Mouse (Mus musculus): ENCODE results near the gene Pycard.
"Not testable (repeated sequence)": the region's sequence is repeated elsewhere in the genome, so short reads cannot be mapped to it uniquely, and the experiment has no call there.

The Pycard gene

DNA sequence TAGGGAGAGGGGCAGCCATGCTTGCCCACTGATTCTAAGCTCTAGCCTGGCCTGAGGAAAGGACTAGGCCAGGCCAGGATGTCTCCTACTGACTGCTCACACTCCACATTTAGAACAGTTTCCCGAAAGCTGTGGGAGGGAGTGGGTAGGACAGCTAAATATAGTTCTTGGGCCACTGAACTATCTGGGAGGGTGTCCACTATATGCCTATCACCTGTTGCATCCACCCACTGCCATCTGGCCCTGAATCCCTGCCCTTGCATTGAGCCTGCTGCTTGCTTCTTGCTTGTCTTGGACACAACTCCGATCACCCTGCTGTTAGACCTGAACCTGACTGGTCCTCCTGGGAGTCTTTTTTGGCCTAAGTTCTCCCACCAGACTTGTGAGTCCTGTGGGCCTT is 10.0 kb upstream of the Pycard start, which contains the start of gene Trim72:
Trim72 (plus strand) TSS at position 262 of the 400 bp plus-strand sequence.
- peak in 1 of 2 experiments; percentile 46 for DNase-seq (ENCODE audit: low spot score in 2 of 2)

DNA sequence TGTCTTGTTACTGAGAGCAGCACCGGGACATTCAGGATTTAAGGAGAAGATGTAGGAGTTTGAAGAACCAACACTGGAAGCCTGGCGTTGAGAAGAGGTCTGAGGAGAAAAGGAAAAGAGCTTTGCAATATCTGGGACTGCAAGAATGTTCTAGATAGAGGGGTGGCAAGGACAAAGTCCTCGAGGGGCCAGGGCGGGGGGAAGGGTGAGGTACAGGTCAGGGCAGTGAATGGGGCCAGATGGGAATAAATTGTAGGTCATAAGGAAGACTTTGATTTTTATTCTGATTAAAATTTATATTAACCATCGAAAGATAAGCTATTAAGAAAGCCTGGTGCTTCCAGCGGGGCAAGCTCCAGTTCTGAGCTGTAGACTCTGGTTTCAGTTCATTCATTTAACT is 9.4 kb upstream of the Pycard start:
- no peak for DNase-seq (ENCODE audit: low spot score in 2 of 2)

GRCm38 (mm10) chr7:128000068-128000950 is 6.6 kb upstream of the Pycard start:
- DNase-seq (ENCODE audit: low spot score in 2 of 2) = no peak

DNA sequence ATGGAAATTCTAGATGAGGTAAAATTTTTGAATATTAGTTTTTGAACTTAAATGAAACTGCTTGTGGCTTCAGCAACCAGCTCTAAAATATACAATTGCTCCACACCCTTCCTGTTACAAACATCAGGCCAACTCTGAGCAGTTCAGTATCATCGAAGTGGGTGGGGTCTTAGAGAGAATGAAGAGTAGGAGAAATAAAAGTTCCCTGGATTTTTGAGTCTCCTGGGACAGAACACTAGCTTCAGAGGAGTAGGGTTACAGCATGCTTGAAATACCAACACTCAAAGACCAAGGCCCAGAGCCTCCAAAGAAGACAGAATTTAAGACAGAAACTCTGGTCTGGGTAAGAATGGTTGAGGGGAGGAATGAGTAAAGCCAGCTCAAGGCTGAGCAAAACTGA is 5.8 kb upstream of the Pycard start:
- no peak for DNase-seq (ENCODE audit: low spot score in 2 of 2)

GRCm38 (mm10) chr7:127992488-127993340 is 953 bp downstream of the Pycard start:
- DNase-seq (ENCODE audit: low spot score in 2 of 2) = peak in 1 of 2 experiments; percentile 28

DNA sequence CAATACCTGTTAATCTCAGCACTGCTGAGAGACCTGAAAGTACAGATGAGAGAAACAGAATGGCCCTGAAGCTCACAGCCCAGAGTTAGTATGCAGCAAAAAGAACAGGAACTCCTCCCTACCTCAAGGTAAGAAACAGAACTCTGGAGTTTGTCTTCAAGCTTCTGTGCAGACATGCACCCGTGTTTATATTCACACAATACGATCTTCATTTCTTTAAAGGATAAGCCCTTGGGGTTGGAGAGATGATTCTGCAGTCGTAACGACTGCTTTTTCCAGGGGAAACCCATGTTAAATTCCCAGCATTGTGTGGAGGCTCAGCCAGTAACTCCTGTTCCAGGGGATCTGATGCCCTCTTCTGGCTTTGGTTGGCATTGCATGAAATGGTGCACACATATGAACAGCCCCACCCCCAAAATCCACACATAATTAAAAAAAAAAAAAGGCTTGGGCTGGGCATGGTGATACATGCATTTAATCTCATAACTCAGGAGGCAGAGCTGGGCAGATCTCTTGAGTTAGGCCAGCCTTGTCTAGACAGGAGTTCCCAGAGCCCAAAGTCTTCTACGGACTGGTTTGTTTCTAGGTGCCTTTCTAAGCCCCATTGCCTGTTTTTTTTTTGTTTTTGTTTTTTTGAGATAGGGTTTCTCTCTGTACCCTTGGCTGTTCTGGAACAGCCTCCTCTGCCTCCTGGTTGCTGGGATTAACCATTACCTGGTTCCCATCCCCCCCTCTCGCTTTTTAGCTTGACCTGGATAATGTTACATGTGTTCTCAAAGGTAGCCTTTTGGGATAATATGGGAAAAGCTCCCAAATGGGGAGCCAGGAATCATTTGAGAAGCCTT is 1.8 kb downstream of the Pycard start:
- peak; percentile 73 to 81 for DNase-seq (ENCODE audit: low spot score in 2 of 2)

DNA sequence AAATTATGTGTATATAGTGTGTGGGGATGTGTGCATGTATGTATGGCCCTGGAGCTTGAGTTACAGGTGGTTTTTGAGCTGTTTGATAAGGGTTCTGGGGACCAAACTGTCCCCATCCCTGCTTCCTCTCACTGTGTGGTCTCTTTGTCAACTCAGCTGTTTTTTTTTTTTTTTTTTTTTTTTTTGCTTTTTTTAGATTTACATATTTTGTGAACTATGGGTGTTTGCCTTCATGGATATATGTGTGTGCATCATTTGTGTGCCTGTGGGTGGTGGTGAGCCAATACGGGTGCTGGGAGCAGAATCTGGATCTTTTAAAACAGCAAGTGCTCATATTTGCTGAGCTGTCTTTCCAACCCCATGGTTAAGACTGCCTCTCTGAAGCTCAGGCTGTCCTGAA is 4.8 kb downstream of the Pycard start:
- DNase-seq (ENCODE audit: low spot score in 2 of 2) = no peak

GRCm38 (mm10) chr7:127980606-127981005 is 13.1 kb downstream of the Pycard start:
- no peak for DNase-seq (ENCODE audit: low spot score in 2 of 2)

GRCm38 (mm10) chr7:127978856-127979255 is 14.8 kb downstream of the Pycard start:
- DNase-seq (ENCODE audit: low spot score in 2 of 2) = no peak

GRCm38 (mm10) chr7:127974413-127974930 is 19.2 kb downstream of the Pycard start:
- no peak for DNase-seq (ENCODE audit: low spot score in 2 of 2)

DNA sequence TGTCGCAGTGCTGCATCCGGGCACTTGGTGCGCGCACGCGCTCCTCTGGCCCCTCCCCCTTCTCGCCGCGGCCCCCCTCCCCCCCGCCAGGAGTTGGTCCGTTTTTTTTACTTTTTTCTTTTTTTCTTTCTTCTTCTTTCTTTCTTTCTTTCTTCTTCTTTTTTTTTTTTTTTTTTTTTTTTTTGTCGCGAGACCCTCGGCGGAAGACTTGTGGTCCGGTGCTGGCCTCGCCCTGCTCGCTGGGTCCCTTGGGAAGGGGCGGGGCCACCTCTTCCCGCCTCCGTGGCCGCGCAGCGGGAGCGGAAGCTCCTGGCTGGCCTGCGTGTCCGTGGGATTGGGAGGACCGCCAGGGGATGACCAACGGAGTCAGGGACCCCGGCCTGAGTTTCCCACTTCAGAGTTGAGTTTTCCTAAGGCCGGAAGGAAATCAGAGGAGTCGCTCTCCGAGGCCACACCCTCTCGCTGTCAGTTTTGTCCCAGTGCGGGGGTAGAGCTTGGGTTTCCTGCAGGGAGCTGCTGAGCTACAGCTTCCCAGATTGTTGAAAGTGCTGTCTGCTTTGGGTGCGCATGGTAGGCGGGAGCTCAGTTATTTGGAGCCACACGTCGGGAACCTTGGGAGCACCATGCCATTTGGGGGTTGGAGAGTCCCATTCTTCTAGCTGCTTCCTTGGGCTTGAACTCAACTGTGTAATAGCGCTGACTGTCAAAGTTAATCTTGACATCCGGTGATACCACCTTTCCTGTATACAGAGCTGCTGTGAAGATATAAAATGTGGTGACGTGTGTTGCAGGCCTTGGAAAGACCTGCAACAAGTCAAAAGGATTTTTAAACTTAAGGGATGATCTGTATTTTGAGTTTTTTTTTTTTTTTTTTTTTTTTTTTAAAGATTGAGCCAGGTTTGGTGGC is 25.5 kb downstream of the Pycard start:
- peak; percentile 74 to 80 for DNase-seq (ENCODE audit: low spot score in 2 of 2)

- peak; percentile 95 for DNase-seq (ENCODE audit: low spot score in 2 of 2)
Measured at GRCm38 (mm10) chr7:127967004-127967921, 26.4 kb downstream of the Pycard start, which contains the start of gene Fus. Gene Fus, plus strand, starts transcription at chr7:127967457.

GRCm38 (mm10) chr7:127966371-127966918 is 27.2 kb downstream of the Pycard start:
- no peak for DNase-seq (ENCODE audit: low spot score in 2 of 2)

- no peak for DNase-seq (ENCODE audit: low spot score in 2 of 2)
Measured at GRCm38 (mm10) chr7:127959364-127959763, 34.3 kb downstream of the Pycard start.

GRCm38 (mm10) chr7:127952864-127953581 is 40.6 kb downstream of the Pycard start:
- no peak for DNase-seq (ENCODE audit: low spot score in 2 of 2)

DNA sequence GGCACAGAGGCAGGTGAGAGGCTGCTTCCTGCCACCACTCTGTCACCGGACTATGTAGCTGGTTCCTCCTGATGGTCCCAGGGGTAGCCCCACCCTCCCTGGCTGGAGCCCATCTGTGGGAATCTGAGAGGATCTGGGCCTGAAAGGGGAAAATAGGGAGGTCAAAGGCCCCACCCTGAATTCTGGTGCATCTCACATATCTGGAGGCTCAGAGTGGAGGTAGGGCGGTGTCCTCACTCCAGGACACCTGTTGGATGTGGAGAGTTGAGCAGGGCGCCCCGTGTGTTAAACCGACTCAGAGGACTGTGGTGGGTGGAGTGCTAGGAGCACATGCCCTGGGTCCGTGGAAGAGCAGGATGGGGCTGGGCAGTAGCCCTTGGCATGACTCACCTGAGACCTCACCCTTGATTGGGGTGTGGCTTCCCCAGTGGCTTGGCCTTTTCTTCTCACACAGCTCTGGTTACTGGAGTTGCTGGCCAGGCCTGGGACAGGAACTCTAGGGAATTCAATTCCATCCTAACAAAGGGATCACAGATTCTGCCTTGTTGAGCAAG is 47.1 kb downstream of the Pycard start, which contains the start of gene Prss36:
Prss36 (minus strand) TSS at position 256 of the 554 bp plus-strand sequence.
- no peak for DNase-seq (ENCODE audit: low spot score in 2 of 2)

GRCm38 (mm10) chr7:127944614-127945013 is 49.1 kb downstream of the Pycard start:
- DNase-seq (ENCODE audit: low spot score in 2 of 2) = no peak

GRCm38 (mm10) chr7:127942097-127942496 is 51.6 kb downstream of the Pycard start:
- not testable (repeated sequence) for DNase-seq (ENCODE audit: low spot score in 2 of 2)
